Mouse (Mus musculus) forelimb bud, embryonic 11.5 days (tissue): ENCODE measurements around the gene AW549877.
A peak's percentile ranks its signal among the peaks of the same experiment; 100 is the strongest.

Experiments
- DNase-seq: peaks from one replicate; pipeline ENCODE4 v3.0.0-alpha.2; 2012; ENCODE audit warnings: low read depth, low spot score

Gene AW549877

GRCm38 (mm10) chr15:3995448-3996266 is at the start of gene AW549877:
Gene AW549877 (minus strand): TSS chr15:3995744.
- peak; percentile 99 for DNase-seq

GRCm38 (mm10) chr15:4043032-4043471 is 47.5 kb upstream of the AW549877 start:
- DNase-seq: peak; percentile 36

- no peak for DNase-seq
These were observed 46.9 kb upstream of the AW549877 start for GRCm38 (mm10) chr15:4042423-4042822.

GRCm38 (mm10) chr15:4033168-4034004 is 37.8 kb upstream of the AW549877 start:
- DNase-seq: no peak

GRCm38 (mm10) chr15:4028960-4029359 is 33.4 kb upstream of the AW549877 start:
- DNase-seq: no peak

- no peak for DNase-seq
These were observed 32.8 kb upstream of the AW549877 start for GRCm38 (mm10) chr15:4028411-4028700.

- no peak for DNase-seq
These were observed 32.3 kb upstream of the AW549877 start for GRCm38 (mm10) chr15:4027671-4028410.

- DNase-seq: peak; percentile 82
These were observed 31.5 kb upstream of the AW549877 start for GRCm38 (mm10) chr15:4026831-4027584.

- peak; percentile 84 for DNase-seq
These were observed 30.8 kb upstream of the AW549877 start, which contains the start of gene Oxct1 for GRCm38 (mm10) chr15:4026231-4026773. Gene Oxct1 (plus strand): TSS chr15:4026383.

GRCm38 (mm10) chr15:4025508-4025904 is 30.0 kb upstream of the AW549877 start:
- no peak for DNase-seq

GRCm38 (mm10) chr15:4024726-4025507 is 29.4 kb upstream of the AW549877 start:
- DNase-seq: no peak

- DNase-seq: no peak
These were observed 28.2 kb upstream of the AW549877 start for GRCm38 (mm10) chr15:4023747-4024146.

- DNase-seq: no peak
These were observed 25.2 kb upstream of the AW549877 start for GRCm38 (mm10) chr15:4020711-4021110.

- DNase-seq: no peak
These were observed 18.3 kb upstream of the AW549877 start for GRCm38 (mm10) chr15:4013873-4014272.

- no peak for DNase-seq
These were observed 5.0 kb upstream of the AW549877 start for GRCm38 (mm10) chr15:4000536-4000935.

GRCm38 (mm10) chr15:3999144-3999543 is 3.6 kb upstream of the AW549877 start:
- DNase-seq: no peak

- no peak for DNase-seq
These were observed 895 bp upstream of the AW549877 start for GRCm38 (mm10) chr15:3996267-3997010.

GRCm38 (mm10) chr15:3994852-3995447 is 594 bp downstream of the AW549877 start:
- DNase-seq: no peak

- peak; percentile 17 for DNase-seq
These were observed 7.6 kb downstream of the AW549877 start for GRCm38 (mm10) chr15:3987981-3988380.
